Mouse (Mus musculus) spleen, adult 12 weeks (tissue): Measurements from ENCODE around the gene Lfng.
A peak's percentile ranks its signal among the peaks of the same experiment; 100 is the strongest.

Experiments
- DNase-seq: peaks from one replicate; pipeline ENCODE4 v3.0.0; 2022; ENCODE audit warnings: low spot score

Gene Lfng

GRCm38 (mm10) chr5:140589082-140589774, 17.9 kb upstream of the Lfng start:
- no peak for DNase-seq

GRCm38 (mm10) chr5:140594846-140595245, 12.3 kb upstream of the Lfng start:
- DNase-seq: no peak

GRCm38 (mm10) chr5:140596426-140596825, 10.7 kb upstream of the Lfng start:
- no peak for DNase-seq

GRCm38 (mm10) chr5:140596927-140597588, 10.1 kb upstream of the Lfng start:
- peak; percentile 58 for DNase-seq

GRCm38 (mm10) chr5:140597787-140598186, 9.3 kb upstream of the Lfng start:
- DNase-seq: no peak

GRCm38 (mm10) chr5:140599939-140600338, 7.2 kb upstream of the Lfng start:
- DNase-seq: no peak

GRCm38 (mm10) chr5:140601712-140602111, 5.4 kb upstream of the Lfng start:
- DNase-seq: no peak

- DNase-seq: no peak
Measured at GRCm38 (mm10) chr5:140602540-140602939, 4.6 kb upstream of the Lfng start.

GRCm38 (mm10) chr5:140604386-140604785, 2.7 kb upstream of the Lfng start:
- DNase-seq: no peak

- no peak for DNase-seq
Measured at GRCm38 (mm10) chr5:140605228-140605627, 1.9 kb upstream of the Lfng start.

GRCm38 (mm10) chr5:140606386-140606785, 734 bp upstream of the Lfng start:
- no peak for DNase-seq

- DNase-seq: no peak
Measured at GRCm38 (mm10) chr5:140607836-140608633, 915 bp downstream of the Lfng start.

GRCm38 (mm10) chr5:140608634-140609015, 1.5 kb downstream of the Lfng start:
- no peak for DNase-seq

- DNase-seq: no peak
Measured at GRCm38 (mm10) chr5:140609511-140610272, 2.6 kb downstream of the Lfng start.

GRCm38 (mm10) chr5:140610273-140611011, 3.3 kb downstream of the Lfng start:
- no peak for DNase-seq

GRCm38 (mm10) chr5:140611021-140611583, 4.0 kb downstream of the Lfng start:
- no peak for DNase-seq

- no peak for DNase-seq
Measured at GRCm38 (mm10) chr5:140611611-140612185, 4.6 kb downstream of the Lfng start.

- no peak for DNase-seq
Measured at GRCm38 (mm10) chr5:140612191-140612590, 5.1 kb downstream of the Lfng start.

- DNase-seq: no peak
Measured at GRCm38 (mm10) chr5:140614141-140614540, 7.0 kb downstream of the Lfng start.

- no peak for DNase-seq
Measured at GRCm38 (mm10) chr5:140614837-140615236, 7.7 kb downstream of the Lfng start.
